Mouse (Mus musculus) myocyte (in vitro differentiated cells): ENCODE results near the gene Sdhb. TPM values are rescaled to one million over a fixed set of nuclear protein-coding genes. Genes with fewer than 3 reads are reported as not detected.

Experiments used
- H3K27me3 ChIP-seq: one replicate; pipeline ENCODE4 v1.6.1; 2011; ENCODE audit not compliant: control insufficient read depth, insufficient read depth, insufficient read length
- H3K36me3 ChIP-seq: one replicate; pipeline ENCODE4 v1.6.1; 2011; ENCODE audit not compliant: control insufficient read depth, insufficient read depth
- H3K4me2 ChIP-seq: one replicate; pipeline ENCODE4 v1.6.1; 2011; ENCODE audit warnings: low read depth, control low read depth
- H3K4me3 ChIP-seq: one replicate; pipeline ENCODE4 v1.5.1; 2011; ENCODE audit warnings: mild to moderate bottlenecking, control low read depth, moderate library complexity
- H3K79me2 ChIP-seq: one replicate; pipeline ENCODE4 v1.6.1; 2011; ENCODE audit not compliant: control insufficient read depth, insufficient read depth
- H3ac ChIP-seq: one replicate; pipeline ENCODE4 v1.6.1; 2011; ENCODE audit not compliant: control insufficient read depth, insufficient read length
- CEBPB ChIP-seq: IDR thresholded peaks from 2 replicates; pipeline ENCODE4 v1.6.1; 2011; ENCODE audit warnings: mild to moderate bottlenecking, moderate library complexity; ENCODE audit not compliant: poor library complexity, insufficient read depth, severe bottlenecking
- E2F4 ChIP-seq: IDR thresholded peaks from one replicate; pipeline ENCODE4 v1.6.1; 2011; ENCODE audit warnings: mild to moderate bottlenecking, control low read depth, moderate library complexity; ENCODE audit not compliant: insufficient read depth
- MAX ChIP-seq: IDR thresholded peaks from one replicate; pipeline ENCODE4 v1.6.1; 2011; ENCODE audit warnings: low read depth, mild to moderate bottlenecking, control low read depth
- MYOD1 ChIP-seq, 3 experiments: IDR thresholded peaks; one replicate each; pipeline ENCODE4 v1.6.1; 2011; ENCODE audit warnings: control low read depth in 2 of 3, low read depth in 2 of 3, mild to moderate bottlenecking in 2 of 3, moderate library complexity in 1 of 3; ENCODE audit not compliant: insufficient read length in 2 of 3, control insufficient read depth in 1 of 3
- MYOG ChIP-seq, 3 experiments: IDR thresholded peaks; one replicate each; pipeline ENCODE4 v1.6.1; 2011; ENCODE audit warnings: control low read depth in 2 of 3, low read depth in 2 of 3, mild to moderate bottlenecking in 2 of 3; ENCODE audit not compliant: insufficient read length in 2 of 3, control insufficient read depth in 1 of 3, insufficient read depth in 1 of 3
- POLR2A ChIP-seq: IDR thresholded peaks from one replicate; pipeline ENCODE4 v1.6.1; 2011; ENCODE audit warnings: low read depth, mild to moderate bottlenecking, control low read depth, moderate library complexity; ENCODE audit not compliant: insufficient read length
- POLR2AphosphoS2 ChIP-seq: IDR thresholded peaks from one replicate; pipeline ENCODE4 v1.6.1; 2011; ENCODE audit warnings: low read depth, control low read depth; ENCODE audit not compliant: insufficient read length
- REST ChIP-seq: IDR thresholded peaks from one replicate; pipeline ENCODE4 v1.6.1; 2011; ENCODE audit warnings: mild to moderate bottlenecking, control low read depth, moderate library complexity; ENCODE audit not compliant: insufficient read depth, insufficient read length
- SRF ChIP-seq: IDR thresholded peaks from one replicate; pipeline ENCODE4 v1.6.1; 2011; ENCODE audit warnings: low read depth; ENCODE audit not compliant: control insufficient read depth, insufficient read length
- TCF12 ChIP-seq: IDR thresholded peaks from one replicate; pipeline ENCODE4 v1.6.1; 2011; ENCODE audit warnings: mild to moderate bottlenecking, control low read depth; ENCODE audit not compliant: poor library complexity, insufficient read depth, severe bottlenecking
- TCF3 ChIP-seq: IDR thresholded peaks from one replicate; pipeline ENCODE4 v1.6.1; 2011; ENCODE audit warnings: low read depth, control low read depth; ENCODE audit not compliant: insufficient read length
- USF1 ChIP-seq: IDR thresholded peaks from one replicate; pipeline ENCODE4 v1.6.1; 2011; ENCODE audit warnings: low read depth, mild to moderate bottlenecking, control low read depth, moderate library complexity
- polyA plus RNA-seq: library from polyadenylated mRNA; unstranded; fragments of >200 nt; fragmentation: generic; extraction: Trizol; gene quantifications from one replicate; pipeline ENCODE4 v1.2.1, GENCODE M21; 2012; ENCODE audit warnings: missing spikeins

The Sdhb gene
- polyA plus RNA-seq, 1 experiment: 421 TPM

GRCm38 (mm10) chr4:140975356-140975755 lies 14.4 kb downstream of the Sdhb start:
- Histone ChIP-seq H3K4me3 (no peak overlapping the region), H3K4me2 (no peak overlapping the region), H3K27me3 (no peaks in the 10 kb centered on the region), H3K36me3 (peaks cover 19% of the 10 kb centered on the region), H3K79me2 (no peaks in the 10 kb centered on the region), H3ac (no peak overlapping the region)
- TF ChIP-seq E2F4 (no peak), SRF (no peak)

GRCm38 (mm10) chr4:140977278-140977677 lies 16.3 kb downstream of the Sdhb start:
- TF ChIP-seq MYOD1 (IDR thresholded peaks at IDR 0.05; ENCODE audit: control insufficient read depth in 1 of 3, insufficient read length in 2 of 3, low read depth in 2 of 3) (no peak), MAX (no peak)
- Histone ChIP-seq H3K36me3 (peaks cover 19% of the 10 kb centered on the region), H3K4me2 (no peak overlapping the region), H3ac (no peak overlapping the region), H3K79me2 (no peaks in the 10 kb centered on the region), H3K4me3 (no peak overlapping the region), H3K27me3 (no peaks in the 10 kb centered on the region)

GRCm38 (mm10) chr4:140977886-140978692 lies 17.1 kb downstream of the Sdhb start:
- no peak overlapping the region for H3K4me3 ChIP-seq
- no peaks in the 10 kb centered on the region for H3K27me3 ChIP-seq
- no peak overlapping the region for H3K4me2 ChIP-seq
- TF ChIP-seq POLR2AphosphoS2 (peak; percentile 32), POLR2A (peak; percentile 19), E2F4 (no peak), MAX (no peak)
- H3K36me3 ChIP-seq: peaks cover 16% of the 10 kb centered on the region
- H3ac ChIP-seq: no peak overlapping the region
- H3K79me2 ChIP-seq: no peaks in the 10 kb centered on the region

- Histone ChIP-seq H3ac (no peak overlapping the region), H3K36me3 (peaks cover 1% of the 10 kb centered on the region), H3K79me2 (no peaks in the 10 kb centered on the region), H3K4me3 (no peak overlapping the region), H3K27me3 (peaks cover 8% of the 10 kb centered on the region), H3K4me2 (no peak overlapping the region)
- no peak for TF ChIP-seq USF1
- TF ChIP-seq POLR2A: no peak
- no peak for TF ChIP-seq MAX
- no peak for TF ChIP-seq POLR2AphosphoS2
- TF ChIP-seq E2F4: no peak
- TF ChIP-seq SRF: no peak
- no peak for TF ChIP-seq CEBPB
- no peak for TF ChIP-seq REST
- TF ChIP-seq TCF12: no peak
- TF ChIP-seq TCF3: no peak
- no peak for TF ChIP-seq MYOG (IDR thresholded peaks at IDR 0.05; ENCODE audit: control insufficient read depth in 1 of 3, insufficient read depth in 1 of 3, insufficient read length in 2 of 3, low read depth in 2 of 3)
- TF ChIP-seq MYOD1 (IDR thresholded peaks at IDR 0.05; ENCODE audit: control insufficient read depth in 1 of 3, insufficient read length in 2 of 3, low read depth in 2 of 3): no peak
Measured at GRCm38 (mm10) chr4:140981605-140982004, 20.6 kb downstream of the Sdhb start.

- H3K79me2 ChIP-seq: no peaks in the 10 kb centered on the region
- TF ChIP-seq POLR2A (no peak), MYOG (IDR thresholded peaks at IDR 0.05; ENCODE audit: control insufficient read depth in 1 of 3, insufficient read depth in 1 of 3, insufficient read length in 2 of 3, low read depth in 2 of 3) (no peak), MAX (no peak), POLR2AphosphoS2 (no peak), TCF12 (no peak), TCF3 (no peak), USF1 (no peak), E2F4 (no peak), REST (no peak), MYOD1 (IDR thresholded peaks at IDR 0.05; ENCODE audit: control insufficient read depth in 1 of 3, insufficient read length in 2 of 3, low read depth in 2 of 3) (no peak)
Measured at GRCm38 (mm10) chr4:140982808-140983207, 21.8 kb downstream of the Sdhb start.

More at GRCm38 (mm10) chr4:140982808-140983207, 21.8 kb downstream of the Sdhb start:
- Histone ChIP-seq H3K27me3 (peaks cover 8% of the 10 kb centered on the region), H3K4me2 (no peak overlapping the region), H3K36me3 (no peaks in the 10 kb centered on the region), H3ac (no peak overlapping the region), H3K4me3 (no peak overlapping the region)
